Mouse (Mus musculus) lung, adult 2 months (tissue): ENCODE results near the gene Apbb2. TPM values are rescaled to one million over a fixed set of nuclear protein-coding genes. Genes with fewer than 3 reads are reported as not detected.

Source experiments
- DNase-seq: peaks from one replicate; pipeline ENCODE4 v3.0.0; 2022
- H3K4me1 ChIP-seq: fragments of 200-500 bp; 2 replicates; pipeline ENCODE4 v1.6.1; 2011; ENCODE audit warnings: low read length; ENCODE audit not compliant: control insufficient read depth, insufficient read depth
- H3K4me3 ChIP-seq: fragments of 200-500 bp; replicated peaks from 2 replicates; pipeline ENCODE3; 2011; ENCODE audit warnings: low read depth, mild to moderate bottlenecking, control low read depth, low read length; ENCODE audit errors: extremely low read depth
- CTCF ChIP-seq: fragments of 200-500 bp; IDR thresholded peaks from 2 replicates; pipeline ENCODE4 v1.5.1; 2011; ENCODE audit warnings: mild to moderate bottlenecking, low read length, control low read depth; ENCODE audit not compliant: insufficient read depth
- POLR2A ChIP-seq: fragments of 200-500 bp; IDR thresholded peaks from 2 replicates; pipeline ENCODE4 v1.6.1; 2011; ENCODE audit warnings: low read depth, mild to moderate bottlenecking, control low read depth, low read length, borderline replicate concordance; ENCODE audit errors: extremely low read depth
- WGBS: fragments of 180-500 bp; shearing (Covaris S2); methylation state at CpG from one replicate; pipeline ENCODE4 v1.1.7; 2018; 5-methylcytosine and 5-hydroxymethylcytosine counted together
- polyA plus RNA-seq: library from polyadenylated mRNA; depleted of rRNA; stranded (reverse); fragments of >200 nt; gene quantifications from 2 replicates; pipeline ENCODE4 v1.2.3, GENCODE M21; 2012

Apbb2 gene
- polyA plus RNA-seq, 1 experiment: 24.6 TPM

- WGBS: 19% methylated on average over 38 of the region's 38 CpGs
- H3K4me3 ChIP-seq: peak overlapping the region; percentile 48
- peak; percentile 59 for DNase-seq
Measured at GRCm38 (mm10) chr5:66337025-66337968, 281.3 kb downstream of the Apbb2 start.

GRCm38 (mm10) chr5:66330806-66331205 lies 287.8 kb downstream of the Apbb2 start:
- TF ChIP-seq POLR2A (no peak), CTCF (no peak)
- Histone ChIP-seq H3K4me3 (no peak overlapping the region), H3K4me1 (no peaks in the 10 kb centered on the region)
- WGBS: 86% methylated on average over 6 of the region's 6 CpGs
- DNase-seq: no peak

More at GRCm38 (mm10) chr5:66337025-66337968, 281.3 kb downstream of the Apbb2 start:
- TF ChIP-seq CTCF: no peak
- TF ChIP-seq POLR2A: no peak
- peaks cover 8% of the 10 kb centered on the region; the same call in 1 of the 2 replicates for H3K4me1 ChIP-seq

- DNase-seq: no peak
- 94% methylated on average over 7 of the region's 7 CpGs for WGBS
- TF ChIP-seq POLR2A: no peak
- no peak for TF ChIP-seq CTCF
- H3K4me1 ChIP-seq: no peaks in the 10 kb centered on the region
- no peak overlapping the region for H3K4me3 ChIP-seq
Measured at GRCm38 (mm10) chr5:66328766-66329165, 289.8 kb downstream of the Apbb2 start.

GRCm38 (mm10) chr5:66327949-66328726 lies 290.4 kb downstream of the Apbb2 start:
- DNase-seq: no peak
- Histone ChIP-seq H3K4me3 (no peak overlapping the region), H3K4me1 (no peaks in the 10 kb centered on the region)
- TF ChIP-seq CTCF: no peak
- no peak for TF ChIP-seq POLR2A
- 75% methylated on average over 19 of the region's 19 CpGs for WGBS

GRCm38 (mm10) chr5:66326395-66326794 lies 292.2 kb downstream of the Apbb2 start:
- peak; percentile 86 for TF ChIP-seq CTCF
- no peak for TF ChIP-seq POLR2A
- DNase-seq: no peak
- Histone ChIP-seq H3K4me3 (no peak overlapping the region), H3K4me1 (no peaks in the 10 kb centered on the region)
- 74% methylated on average over 7 of the region's 7 CpGs for WGBS

- H3K4me3 ChIP-seq: no peak overlapping the region
- TF ChIP-seq POLR2A (no peak), CTCF (no peak)
- 64% methylated on average over 11 of the region's 11 CpGs for WGBS
- no peaks in the 10 kb centered on the region for H3K4me1 ChIP-seq
- DNase-seq: no peak
Measured at GRCm38 (mm10) chr5:66323603-66324002, 295.0 kb downstream of the Apbb2 start.

- no peak for DNase-seq
- no peak for TF ChIP-seq POLR2A
- TF ChIP-seq CTCF: no peak
- H3K4me1 ChIP-seq: no peaks in the 10 kb centered on the region
- 62% methylated on average over 4 of the region's 4 CpGs for WGBS
- no peak overlapping the region for H3K4me3 ChIP-seq
Measured at GRCm38 (mm10) chr5:66323131-66323530, 295.5 kb downstream of the Apbb2 start.

- no peak for DNase-seq
- 62% methylated on average over 14 of the region's 14 CpGs for WGBS
- TF ChIP-seq POLR2A (no peak), CTCF (no peak)
- no peaks in the 10 kb centered on the region for H3K4me1 ChIP-seq
- no peak overlapping the region for H3K4me3 ChIP-seq
Measured at GRCm38 (mm10) chr5:66319827-66320404, 298.7 kb downstream of the Apbb2 start.

- DNase-seq: peak; percentile 60
- Histone ChIP-seq H3K4me1 (no peaks in the 10 kb centered on the region), H3K4me3 (no peak overlapping the region)
- peak; percentile 69 for TF ChIP-seq CTCF
- TF ChIP-seq POLR2A: no peak
- WGBS: 66% methylated on average over 6 of the region's 6 CpGs
Measured at GRCm38 (mm10) chr5:66319341-66319740, 299.2 kb downstream of the Apbb2 start.
